Mouse (Mus musculus) regulatory T cell (primary cell): ENCODE data around the gene Dhx38.

Experiments used
- in situ Hi-C: fragments of 300-600 bp; cut with MboI, MseI; formaldehyde crosslinking; loops from one replicate; pipeline ENCODE4 v1.15.1; 2025; ENCODE audit warnings: high pct_unique_total_duplicates

The Dhx38 gene

GRCm38 (mm10) chr8:109551663-109552062 lies 14.0 kb downstream of the Dhx38 start:
- in situ Hi-C loops, result loop anchor here (25.0 kb wide), 1 partner anchor 1061 kb away; the partner anchor contains the start of gene Vac14

DNA sequence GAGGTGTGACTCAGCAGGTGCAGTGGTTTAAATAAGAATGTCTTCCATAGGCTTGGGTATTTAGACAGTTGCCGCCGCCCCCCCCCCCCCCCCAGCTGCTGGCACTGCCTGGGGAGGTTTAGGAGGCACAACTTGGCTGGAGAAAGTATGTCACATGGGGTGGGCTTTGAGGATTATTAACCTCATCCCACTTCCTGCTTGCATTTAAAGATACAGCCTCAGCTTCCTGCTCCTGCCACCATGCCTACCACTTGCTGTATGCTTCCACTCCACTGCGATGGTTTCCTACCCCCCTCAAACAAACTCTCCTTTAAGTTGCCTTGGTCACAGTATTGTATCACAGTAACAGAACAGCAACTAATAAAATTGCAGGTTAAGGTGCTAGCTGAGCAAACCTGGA lies 21.6 kb downstream of the Dhx38 start:
- in situ Hi-C loops, result no loop called here

DNA sequence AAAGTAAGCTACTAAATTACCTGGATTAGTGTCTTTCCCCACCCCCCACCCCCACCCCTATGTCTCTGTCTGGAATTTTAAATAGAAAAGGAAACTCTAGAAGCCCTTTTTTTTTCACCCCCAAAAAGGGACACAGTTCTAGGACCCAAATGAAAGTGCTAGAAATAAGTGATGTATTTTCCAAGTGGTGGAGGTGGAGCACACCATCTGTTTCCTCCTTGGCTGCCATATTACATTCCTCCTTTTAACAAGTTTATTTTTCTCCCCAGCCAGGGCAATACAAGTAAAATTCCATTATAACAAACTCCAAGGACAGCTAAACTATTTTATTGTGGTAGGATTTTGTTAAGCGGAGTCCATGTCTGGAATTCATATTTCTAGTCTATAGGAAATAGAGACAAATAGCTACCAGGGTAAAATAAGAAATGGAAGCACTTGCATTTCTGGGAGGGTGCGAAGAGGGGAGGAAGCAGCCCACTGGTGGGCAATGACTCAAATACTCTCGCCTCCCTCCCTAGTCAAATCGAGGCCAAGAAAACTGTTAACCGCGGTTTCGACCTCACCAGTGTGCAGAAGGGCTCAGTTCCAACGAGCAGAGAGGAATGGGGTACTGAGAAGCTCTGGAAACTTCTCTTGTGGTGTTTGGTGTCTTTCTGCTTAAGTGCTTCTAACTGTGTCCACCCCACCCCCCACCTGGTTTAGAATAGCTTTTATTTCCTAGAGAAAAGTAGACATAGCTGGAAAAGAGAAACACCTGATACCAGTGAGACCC lies 22.7 kb downstream of the Dhx38 start:
- in situ Hi-C loops, result no loop called here

GRCm38 (mm10) chr8:109542165-109542564 lies 23.5 kb downstream of the Dhx38 start:
- in situ Hi-C loops, result no loop called here

DNA sequence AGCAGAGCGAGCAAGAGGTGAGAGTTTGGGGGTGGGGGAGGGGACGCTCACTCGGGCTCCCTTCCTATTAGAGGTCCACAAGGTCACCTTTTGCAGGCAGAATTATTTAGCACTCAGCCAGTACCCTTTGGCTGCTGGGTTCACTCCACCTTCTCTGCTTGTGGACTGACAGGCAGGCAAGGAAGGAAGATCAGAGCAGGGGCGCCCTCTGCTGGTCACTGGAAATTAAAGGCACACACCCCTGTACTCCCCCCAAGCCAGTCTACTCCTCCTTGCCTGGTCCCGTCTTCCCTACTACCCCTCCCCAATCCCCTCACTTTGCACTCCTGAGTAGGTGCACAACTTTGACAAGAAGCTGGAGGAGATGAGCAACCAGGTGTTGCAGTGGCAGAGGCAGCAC lies 29.0 kb downstream of the Dhx38 start:
- in situ Hi-C loops, result no loop called here

GRCm38 (mm10) chr8:109535140-109535990 lies 30.3 kb downstream of the Dhx38 start:
- in situ Hi-C loops, result no loop called here

GRCm38 (mm10) chr8:109524008-109524407 lies 41.7 kb downstream of the Dhx38 start:
- in situ Hi-C loops, result no loop called here

- in situ Hi-C loops, result no loop called here
Observed at GRCm38 (mm10) chr8:109505560-109505959, 60.1 kb downstream of the Dhx38 start.

GRCm38 (mm10) chr8:109503566-109503965 lies 62.1 kb downstream of the Dhx38 start:
- in situ Hi-C loops, result no loop called here

DNA sequence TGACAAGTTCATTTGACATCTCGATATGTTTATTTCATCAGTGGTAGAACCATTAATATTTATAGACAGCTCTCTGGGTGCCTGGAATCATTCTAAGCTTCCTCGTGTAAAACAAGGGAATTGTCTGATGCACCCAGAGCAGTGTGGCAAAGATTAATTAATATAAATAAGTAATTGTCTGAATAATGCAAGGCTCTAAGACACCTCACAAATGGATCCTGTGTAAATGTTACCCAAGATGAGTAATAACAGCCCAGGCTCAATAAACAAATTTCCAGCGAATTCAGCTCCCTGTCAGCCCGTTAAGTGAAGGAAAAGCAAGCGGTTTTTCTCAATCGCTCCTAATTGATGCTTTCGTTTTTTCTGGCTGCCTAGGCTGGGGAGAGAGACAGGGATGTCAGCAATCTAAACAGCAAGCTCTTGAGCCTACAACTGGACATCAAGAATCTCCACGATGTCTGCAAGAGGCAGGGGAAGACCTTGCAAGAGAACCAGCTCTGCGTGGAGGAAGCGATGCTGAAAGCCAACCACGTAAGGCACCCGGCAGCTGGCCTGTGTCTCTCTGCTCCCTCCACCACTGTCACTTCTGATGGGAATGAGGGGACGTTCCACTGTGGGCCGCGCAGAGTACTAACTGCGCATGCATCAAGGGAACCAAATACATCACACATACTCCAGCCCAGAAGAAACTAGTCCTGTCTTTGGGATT lies 66.5 kb downstream of the Dhx38 start:
- in situ Hi-C loops, result no loop called here
